Mouse (Mus musculus): ENCODE data around the gene Fkbp11.

Fkbp11 gene

GRCm38 (mm10) chr15:98727443-98728321 lies at the start of gene Fkbp11:
Gene Fkbp11, minus strand, starts transcription at chr15:98728198.
- DNase-seq = peak; percentile 70 to 83

DNA sequence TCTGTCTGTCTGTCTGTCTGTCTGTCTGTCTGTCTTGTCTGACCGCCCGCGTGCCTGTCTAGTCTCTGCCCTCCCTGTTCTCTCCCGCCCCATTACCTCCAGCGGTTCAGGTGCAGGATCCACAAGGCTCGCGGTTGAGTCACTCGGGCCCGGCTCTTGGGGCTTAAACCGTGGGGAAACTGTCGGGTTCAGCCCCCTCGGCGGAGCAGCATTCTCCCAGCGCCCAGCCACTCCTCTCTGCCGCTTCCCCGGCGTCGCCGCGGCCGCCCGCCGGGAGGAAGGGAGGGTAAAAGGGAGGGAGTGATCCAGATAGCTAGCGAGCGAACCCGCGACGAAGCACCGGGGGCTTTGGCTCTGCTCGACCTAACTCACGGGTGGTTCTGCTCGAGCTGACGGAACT lies 49.8 kb upstream of the Fkbp11 start, which contains the start of gene Wnt10b:
TSS of gene Wnt10b (minus strand) at position 389 of the 400 bp plus-strand sequence.
- peak; percentile 44 to 49 for DNase-seq

- DNase-seq = no peak
Observed at GRCm38 (mm10) chr15:98777005-98777616, 49.1 kb upstream of the Fkbp11 start.

- peak; percentile 53 to 71 for DNase-seq
Observed at GRCm38 (mm10) chr15:98776280-98777004, 48.4 kb upstream of the Fkbp11 start.

GRCm38 (mm10) chr15:98775533-98775932 lies 47.5 kb upstream of the Fkbp11 start:
- DNase-seq = no peak

GRCm38 (mm10) chr15:98774096-98774495 lies 46.1 kb upstream of the Fkbp11 start:
- no peak for DNase-seq

GRCm38 (mm10) chr15:98772511-98773211 lies 44.7 kb upstream of the Fkbp11 start:
- peak in 1 of 2 experiments; percentile 46 for DNase-seq

- DNase-seq = no peak
Observed at GRCm38 (mm10) chr15:98771813-98772425, 43.9 kb upstream of the Fkbp11 start.

GRCm38 (mm10) chr15:98768259-98768658 lies 40.3 kb upstream of the Fkbp11 start:
- DNase-seq = no peak

DNA sequence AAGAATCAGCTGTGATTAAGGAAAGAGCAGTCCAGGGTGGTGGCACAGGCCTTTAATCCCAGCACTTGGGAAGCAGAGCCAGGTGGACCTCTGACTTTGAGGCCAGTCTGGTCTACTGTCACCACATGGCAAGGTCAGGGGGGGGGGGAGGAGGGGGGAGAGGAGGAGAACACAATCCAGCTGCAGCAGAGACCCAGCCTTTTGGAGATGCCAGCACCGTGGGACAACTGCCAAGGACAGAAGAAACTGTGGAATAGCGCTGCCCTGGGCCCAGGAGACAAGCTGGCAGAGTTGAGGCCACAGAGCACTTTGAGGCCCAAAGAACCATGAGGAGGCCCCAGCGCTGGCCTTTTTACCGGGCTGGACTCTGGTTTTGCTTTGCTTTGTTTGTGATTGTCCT lies 37.9 kb upstream of the Fkbp11 start:
- no peak for DNase-seq

- DNase-seq = peak; percentile 97 to 98
Observed at GRCm38 (mm10) chr15:98762670-98763529, 34.9 kb upstream of the Fkbp11 start, which contains the start of gene Arf3. Gene Arf3, minus strand, starts transcription at chr15:98763214.

DNA sequence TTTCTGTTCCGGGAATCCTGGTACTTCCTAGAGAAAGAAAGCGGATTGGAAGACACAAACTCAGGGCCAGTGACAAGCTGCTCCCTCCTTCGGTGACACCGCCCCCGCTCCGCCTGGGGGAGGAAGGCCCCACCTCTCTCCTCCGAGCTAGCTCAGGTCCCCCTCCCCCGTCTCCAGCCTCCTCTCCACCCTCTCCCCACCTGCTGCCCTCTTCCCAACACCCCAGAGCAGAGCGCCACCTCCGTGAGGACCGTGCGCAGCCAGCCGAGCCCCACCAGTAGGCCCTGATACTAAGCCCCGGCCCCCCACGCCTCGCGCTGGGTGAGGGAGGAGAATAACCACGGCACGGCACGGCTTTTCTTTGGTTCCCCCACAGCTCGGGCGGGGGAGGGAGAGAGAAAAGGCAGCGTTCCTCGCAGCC lies 34.2 kb upstream of the Fkbp11 start:
- DNase-seq = peak; percentile 85 to 91

DNA sequence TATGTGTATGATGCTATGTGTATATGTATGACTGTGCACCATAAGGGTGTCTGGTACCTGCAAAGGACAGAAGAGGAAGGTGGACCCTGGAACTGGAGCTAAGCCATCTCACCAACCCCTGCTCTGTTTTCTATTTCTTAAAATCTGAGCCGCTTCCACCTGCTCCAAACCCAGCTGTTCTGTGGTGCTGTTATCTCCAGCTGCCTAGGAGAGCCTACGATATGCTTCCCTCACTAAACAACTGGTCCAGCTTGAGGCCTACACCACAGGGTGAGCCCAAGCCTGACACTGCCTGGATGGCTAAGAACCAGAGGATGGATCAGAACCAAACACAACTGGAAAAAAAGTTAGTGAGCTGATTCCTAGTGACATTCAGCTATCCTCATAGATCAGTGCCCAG lies 26.1 kb upstream of the Fkbp11 start:
- DNase-seq = no peak

DNA sequence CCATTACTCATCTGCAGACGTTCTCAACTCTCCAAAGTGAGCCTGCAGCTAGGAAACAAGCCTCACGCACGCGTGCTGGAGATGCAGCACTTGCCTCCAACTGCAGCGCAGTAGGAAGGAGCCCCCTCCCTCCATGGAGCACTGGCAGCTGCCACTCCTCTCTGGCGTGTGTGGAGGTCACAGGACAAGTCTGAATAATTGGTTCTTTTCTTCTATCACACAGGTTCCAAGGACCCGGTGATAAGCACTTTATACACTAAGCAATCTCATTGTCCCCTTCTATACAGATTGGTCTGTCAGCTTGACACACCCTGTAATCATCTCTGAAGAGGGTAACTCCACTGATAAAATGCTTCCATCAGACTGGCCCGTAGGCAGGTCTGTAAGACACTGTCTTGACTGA lies 25.0 kb upstream of the Fkbp11 start:
- no peak for DNase-seq

GRCm38 (mm10) chr15:98749093-98749492 lies 21.1 kb upstream of the Fkbp11 start:
- DNase-seq = no peak

DNA sequence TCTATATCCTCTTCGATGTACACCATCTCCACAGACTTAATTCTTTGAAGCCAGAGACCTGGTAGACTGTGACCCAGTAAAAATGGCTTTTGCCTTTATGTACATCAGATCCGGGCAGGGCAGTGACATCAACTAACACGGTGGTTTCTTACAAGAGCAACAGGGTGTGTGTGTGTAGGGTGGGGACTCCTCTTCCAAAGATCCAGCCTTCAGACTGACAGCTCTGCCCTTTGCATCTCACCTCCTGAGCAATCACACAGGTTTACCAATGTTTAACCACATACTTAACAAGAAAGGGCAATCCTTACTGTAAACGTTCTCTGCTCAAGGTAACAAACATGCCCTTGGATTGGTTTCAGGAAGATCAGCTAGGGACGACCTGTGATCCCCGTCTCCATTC lies 19.3 kb upstream of the Fkbp11 start:
- no peak for DNase-seq

DNA sequence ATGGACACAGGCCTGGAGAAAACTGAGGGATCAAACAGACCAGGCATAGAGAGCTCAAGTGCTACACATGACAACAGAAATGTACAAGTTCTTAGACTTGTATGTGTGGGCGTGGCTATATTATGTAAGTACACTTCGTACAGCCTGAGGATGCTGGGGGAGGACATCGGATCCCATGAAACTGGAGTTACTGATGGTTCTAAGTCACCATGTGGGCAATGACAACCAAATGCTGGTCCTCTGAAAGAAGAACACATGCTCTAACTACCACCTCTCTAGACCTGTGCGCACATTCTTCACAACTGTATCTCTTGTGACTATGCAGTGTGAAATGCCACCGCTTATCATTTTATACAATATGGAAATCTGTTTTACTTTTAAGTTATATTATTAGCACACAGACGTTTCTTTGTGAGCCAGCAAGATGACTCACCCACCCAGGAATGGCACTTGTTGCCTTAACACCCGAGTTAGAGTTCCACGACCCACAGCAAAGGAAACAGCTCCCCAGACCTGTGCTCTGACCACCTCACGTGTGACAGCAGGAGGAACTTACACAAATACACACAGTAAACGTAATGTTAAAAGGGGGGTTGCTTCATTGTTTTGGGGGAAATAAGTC lies 18.5 kb upstream of the Fkbp11 start:
- DNase-seq = no peak

DNA sequence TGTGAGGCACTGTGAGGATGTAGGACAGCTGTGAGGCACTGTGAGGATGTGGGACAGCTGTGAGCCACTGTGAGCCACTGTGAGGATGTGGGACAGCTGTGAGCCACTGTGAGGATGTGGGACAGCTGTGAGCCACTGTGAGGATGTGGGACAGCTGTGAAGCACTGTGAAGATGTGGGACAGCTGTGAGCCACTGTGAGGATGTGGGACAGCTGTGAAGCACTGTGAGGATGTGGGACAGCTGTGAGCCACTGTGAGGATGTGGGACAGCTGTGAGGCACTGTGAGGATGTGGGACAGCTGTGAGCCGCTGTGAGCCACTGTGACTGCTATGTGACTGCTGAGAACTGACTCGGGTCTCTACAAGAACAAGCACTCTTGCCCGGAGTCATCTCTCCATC lies 15.9 kb upstream of the Fkbp11 start:
- DNase-seq = peak; percentile 52 to 58

DNA sequence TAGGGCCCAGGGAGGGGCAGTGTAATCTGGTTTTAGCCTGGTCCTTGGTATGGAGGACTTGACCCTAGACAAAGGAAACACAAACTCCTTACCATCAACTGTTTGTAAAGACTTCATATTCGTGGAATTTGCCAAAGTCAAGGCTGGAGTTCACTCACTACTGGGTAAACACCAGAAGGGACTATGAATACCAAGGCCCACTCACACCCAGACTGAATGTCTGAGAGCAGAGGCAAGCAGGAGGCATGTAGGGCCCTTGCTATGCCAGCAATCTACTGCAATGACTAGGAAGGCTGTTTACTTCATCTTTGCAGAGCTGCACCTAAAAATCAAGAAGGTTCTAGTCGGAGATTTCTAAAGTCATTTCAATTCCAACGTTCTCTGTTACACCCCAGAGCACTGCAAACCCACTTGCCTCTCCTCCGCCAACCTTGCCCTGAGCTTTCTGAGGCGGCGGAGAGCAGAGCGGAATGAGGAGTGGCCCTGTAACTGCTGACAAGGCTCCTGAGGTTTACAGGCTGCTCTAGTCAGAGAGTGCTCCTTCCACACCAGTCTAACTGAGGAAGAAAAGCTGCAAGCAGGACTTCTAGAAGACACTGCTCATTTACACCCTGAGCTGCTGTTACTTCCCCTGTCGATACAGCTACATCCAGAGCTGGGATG lies 14.9 kb upstream of the Fkbp11 start:
- no peak for DNase-seq

DNA sequence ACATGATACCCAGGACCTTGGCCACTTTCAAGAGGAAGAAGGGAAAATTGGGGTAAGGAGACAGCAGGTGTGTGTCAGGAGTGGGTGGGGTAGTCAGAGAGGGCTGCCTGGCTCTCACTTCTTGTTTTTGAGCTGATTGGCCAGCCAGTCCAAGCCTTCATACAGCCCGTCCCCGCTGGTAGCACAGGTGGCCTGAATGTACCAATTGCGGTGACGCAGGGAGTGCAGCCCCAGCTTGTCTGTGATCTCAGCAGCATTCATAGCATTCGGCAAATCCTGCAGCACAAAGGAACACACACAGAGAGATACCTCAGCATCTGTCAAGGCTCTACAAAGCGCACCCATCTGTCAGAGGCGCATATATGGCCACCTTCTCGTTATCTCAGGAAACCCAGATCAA lies 12.2 kb upstream of the Fkbp11 start:
- no peak for DNase-seq

Measured in kidney, postnatal 4 days (tissue).